Mouse (Mus musculus): Measurements from ENCODE around the gene Sly. TPM values are rescaled to one million over a fixed set of nuclear protein-coding genes. Genes with fewer than 3 reads are reported as not detected.
"Not testable (repeated sequence)": the region's sequence is repeated elsewhere in the genome, so short reads cannot be mapped to it uniquely, and the experiment has no call there.

Sly gene
- not detected in 2 replicates for polyA plus RNA-seq (2016; fragmentation: Nextera tagmentation; extraction: Ambion mirVana)

- DNase-seq (ENCODE audit: low spot score); H3K9me3 ChIP-seq (replicated peaks); H3K4me3 ChIP-seq; H3K27me3 ChIP-seq (ENCODE audit: low read depth, poor library complexity, severe bottlenecking); H3K4me1 ChIP-seq; H3K27ac ChIP-seq (replicated peaks); H3K36me3 ChIP-seq: not testable (repeated sequence)
- WGBS = no CpG with 5 or more reads among the region's 5 CpGs
Measured at GRCm38 (mm10) chrY:57186888-57187287, at the start of gene Sly. Sly (plus strand) TSS chrY:57187188.
